Mouse (Mus musculus) stomach, postnatal 0 days (tissue): Measurements from ENCODE around the gene Susd1.

Source experiments
- CTCF ChIP-seq: IDR thresholded peaks from 2 replicates; pipeline ENCODE4 v1.5.1; 2016; ENCODE audit warnings: antibody characterized with exemption, low read depth, mild to moderate bottlenecking, moderate library complexity
- EP300 ChIP-seq: optimal IDR thresholded peaks from 2 replicates; pipeline ENCODE3; 2016; ENCODE audit warnings: antibody characterized with exemption

GRCm38 (mm10) chr4:59429128-59429527 is 9.3 kb downstream of the Susd1 start:
- TF ChIP-seq CTCF (no peak), EP300 (no peak)
